Mouse (Mus musculus): ENCODE results near the gene Decr2.
A peak's percentile ranks its signal among the peaks of the same experiment; 100 is the strongest.

Gene Decr2

GRCm38 (mm10) chr17:26113181-26113948 lies 23.2 kb upstream of the Decr2 start, which contains the start of gene Tmem8:
Tmem8 (plus strand) TSS chr17:26113299.
- DNase-seq (ENCODE audit: low read depth), result peak; percentile 89

- DNase-seq (ENCODE audit: low read depth), result no peak
Measured at GRCm38 (mm10) chr17:26112751-26113150, 22.6 kb upstream of the Decr2 start.

- no peak for DNase-seq (ENCODE audit: low read depth)
Measured at GRCm38 (mm10) chr17:26111722-26112121, 21.6 kb upstream of the Decr2 start.

- no peak for DNase-seq (ENCODE audit: low read depth)
Measured at GRCm38 (mm10) chr17:26111024-26111423, 20.9 kb upstream of the Decr2 start.

- no peak for DNase-seq (ENCODE audit: low read depth)
Measured at GRCm38 (mm10) chr17:26110156-26110555, 20.0 kb upstream of the Decr2 start.

- no peak for DNase-seq (ENCODE audit: low read depth)
Measured at GRCm38 (mm10) chr17:26105619-26106018, 15.5 kb upstream of the Decr2 start.

GRCm38 (mm10) chr17:26101478-26101877 lies 11.3 kb upstream of the Decr2 start:
- no peak for DNase-seq (ENCODE audit: low read depth)

GRCm38 (mm10) chr17:26100166-26100565 lies 10.0 kb upstream of the Decr2 start:
- DNase-seq (ENCODE audit: low read depth), result no peak

GRCm38 (mm10) chr17:26099316-26099715 lies 9.2 kb upstream of the Decr2 start:
- DNase-seq (ENCODE audit: low read depth), result peak; percentile 59

- no peak for DNase-seq (ENCODE audit: low read depth)
Measured at GRCm38 (mm10) chr17:26098461-26098860, 8.3 kb upstream of the Decr2 start.

GRCm38 (mm10) chr17:26095121-26095740 lies 5.1 kb upstream of the Decr2 start, which contains the start of gene Nme4:
Nme4 (minus strand) TSS chr17:26095602.
- peak; percentile 64 for DNase-seq (ENCODE audit: low read depth)

GRCm38 (mm10) chr17:26094531-26095110 lies 4.5 kb upstream of the Decr2 start:
- DNase-seq (ENCODE audit: low read depth), result no peak

GRCm38 (mm10) chr17:26087059-26087564 lies 3.0 kb downstream of the Decr2 start:
- no peak for DNase-seq (ENCODE audit: low read depth)

GRCm38 (mm10) chr17:26080867-26081266 lies 9.3 kb downstream of the Decr2 start:
- no peak for DNase-seq (ENCODE audit: low read depth)

GRCm38 (mm10) chr17:26078851-26079250 lies 11.3 kb downstream of the Decr2 start:
- no peak for DNase-seq (ENCODE audit: low read depth)

- no peak for DNase-seq (ENCODE audit: low read depth)
Measured at GRCm38 (mm10) chr17:26075246-26075645, 14.9 kb downstream of the Decr2 start.

- DNase-seq (ENCODE audit: low read depth), result no peak
Measured at GRCm38 (mm10) chr17:26070136-26070535, 20.0 kb downstream of the Decr2 start.

GRCm38 (mm10) chr17:26068831-26069739 lies 21.1 kb downstream of the Decr2 start, which contains the start of gene Rab11fip3:
Rab11fip3 (minus strand) TSS chr17:26069555.
- DNase-seq (ENCODE audit: low read depth), result peak; percentile 92

- peak; percentile 45 for DNase-seq (ENCODE audit: low read depth)
Measured at GRCm38 (mm10) chr17:26068024-26068830, 21.9 kb downstream of the Decr2 start.

GRCm38 (mm10) chr17:26066488-26067020 lies 23.6 kb downstream of the Decr2 start:
- no peak for DNase-seq (ENCODE audit: low read depth)

- no peak for DNase-seq (ENCODE audit: low read depth)
Measured at GRCm38 (mm10) chr17:26064916-26065315, 25.2 kb downstream of the Decr2 start.

Measured in naive thymus-derived CD4-positive, alpha-beta T cell, adult 2 months (primary cell).